Mouse (Mus musculus) megakaryocyte, embryonic 14.5 days (primary cell): ENCODE results near the gene Olfr805. TPM values are rescaled to one million over a fixed set of nuclear protein-coding genes. Genes with fewer than 3 reads are reported as not detected.

ENCODE experiments used
- H3K27me3 ChIP-seq: replicated peaks from 2 replicates; pipeline ENCODE3; 2012; ENCODE audit warnings: inconsistent platforms
- H3K36me3 ChIP-seq: replicated peaks from 2 replicates; pipeline ENCODE3; 2012; ENCODE audit warnings: low read length, inconsistent platforms, mixed read lengths
- H3K4me1 ChIP-seq: 2 replicates; pipeline ENCODE4 v1.6.1; 2012; ENCODE audit warnings: inconsistent platforms
- H3K4me3 ChIP-seq: replicated peaks from 2 replicates; pipeline ENCODE3; 2012; ENCODE audit warnings: moderate library complexity, mild to moderate bottlenecking, inconsistent platforms
- H3K9me3 ChIP-seq: 2 replicates; pipeline ENCODE4 v1.6.1; 2012; ENCODE audit warnings: inconsistent platforms
- FLI1 ChIP-seq: IDR thresholded peaks from 2 replicates; pipeline ENCODE4 v1.6.1; 2012; ENCODE audit warnings: low read length, inconsistent platforms, mixed read lengths
- GATA1 ChIP-seq: IDR thresholded peaks from 3 replicates; pipeline ENCODE4 v1.6.1; 2012; ENCODE audit warnings: mixed read lengths, low read length, inconsistent platforms, borderline replicate concordance
- polyA plus RNA-seq: library from polyadenylated mRNA; stranded (reverse); fragments of >175 nt; gene quantifications from 2 replicates; pipeline ENCODE4 v1.2.3, GENCODE M21; 2012; ENCODE audit warnings: low replicate concordance; ENCODE audit not compliant: insufficient read depth

The Olfr805 gene
- polyA plus RNA-seq = not detected in 2 replicates

GRCm38 (mm10) chr10:129729275-129729674 lies at the start of gene Olfr805:
Gene Olfr805 (minus strand): TSS chr10:129729375.
- no peaks in the 10 kb centered on the region for H3K36me3 ChIP-seq
- no peaks in the 10 kb centered on the region for H3K27me3 ChIP-seq
- no peak for TF ChIP-seq GATA1
- TF ChIP-seq FLI1 = no peak
- no peak within 1 kb of the TSS for H3K4me3 ChIP-seq
- H3K4me1 ChIP-seq = no peaks in the 10 kb centered on the region
- H3K9me3 ChIP-seq = no peaks in the 10 kb centered on the region

- Histone ChIP-seq H3K36me3 (no peaks in the 10 kb centered on the region), H3K27me3 (no peaks in the 10 kb centered on the region), H3K9me3 (no peaks in the 10 kb centered on the region), H3K4me1 (no peaks in the 10 kb centered on the region), H3K4me3 (no peak overlapping the region)
- TF ChIP-seq GATA1 (no peak), FLI1 (no peak)
Measured at GRCm38 (mm10) chr10:129778123-129778522, 48.9 kb upstream of the Olfr805 start.

GRCm38 (mm10) chr10:129774338-129774737 lies 45.2 kb upstream of the Olfr805 start, which contains the start of gene Olfr809:
Gene Olfr809 (plus strand): TSS chr10:129774638.
- H3K27me3 ChIP-seq = no peaks in the 10 kb centered on the region
- no peak for TF ChIP-seq FLI1
- no peak for TF ChIP-seq GATA1
- no peaks in the 10 kb centered on the region for H3K4me1 ChIP-seq

GRCm38 (mm10) chr10:129765182-129765581 lies 36.0 kb upstream of the Olfr805 start, which contains the start of gene Olfr808:
Gene Olfr808 (plus strand): TSS chr10:129765482.
- no peaks in the 10 kb centered on the region for H3K4me1 ChIP-seq
- H3K36me3 ChIP-seq = no peaks in the 10 kb centered on the region
- H3K9me3 ChIP-seq = no peaks in the 10 kb centered on the region
- no peak within 1 kb of the TSS for H3K4me3 ChIP-seq
- TF ChIP-seq GATA1 (no peak), FLI1 (no peak)
- H3K27me3 ChIP-seq = no peaks in the 10 kb centered on the region

More at GRCm38 (mm10) chr10:129774338-129774737, 45.2 kb upstream of the Olfr805 start, which contains the start of gene Olfr809:
- Histone ChIP-seq H3K4me3 (no peak within 1 kb of the TSS), H3K36me3 (no peaks in the 10 kb centered on the region), H3K9me3 (no peaks in the 10 kb centered on the region)

- TF ChIP-seq FLI1 = no peak
- no peak for TF ChIP-seq GATA1
Measured at GRCm38 (mm10) chr10:129757693-129758092, 28.5 kb upstream of the Olfr805 start, which contains the start of gene Olfr807. Gene Olfr807 (minus strand): TSS chr10:129757793.

GRCm38 (mm10) chr10:129741821-129742220 lies 12.6 kb upstream of the Olfr805 start, which contains the start of gene Olfr806:
Gene Olfr806 (minus strand): TSS chr10:129741921.
- TF ChIP-seq FLI1 = no peak
- TF ChIP-seq GATA1 = no peak
- H3K27me3 ChIP-seq = no peaks in the 10 kb centered on the region
- H3K4me1 ChIP-seq = no peaks in the 10 kb centered on the region
- no peaks in the 10 kb centered on the region for H3K36me3 ChIP-seq
- H3K9me3 ChIP-seq = peaks cover 3% of the 10 kb centered on the region; the same call in 1 of the 2 replicates
- H3K4me3 ChIP-seq = no peak within 1 kb of the TSS

More at GRCm38 (mm10) chr10:129757693-129758092, 28.5 kb upstream of the Olfr805 start, which contains the start of gene Olfr807:
- Histone ChIP-seq H3K9me3 (no peaks in the 10 kb centered on the region), H3K4me3 (no peak within 1 kb of the TSS), H3K27me3 (no peaks in the 10 kb centered on the region), H3K36me3 (no peaks in the 10 kb centered on the region), H3K4me1 (no peaks in the 10 kb centered on the region)

GRCm38 (mm10) chr10:129702910-129703309 lies 26.3 kb downstream of the Olfr805 start, which contains the start of gene Olfr804:
Gene Olfr804 (plus strand): TSS chr10:129703210.
- no peaks in the 10 kb centered on the region for H3K9me3 ChIP-seq
- H3K4me3 ChIP-seq = no peak within 1 kb of the TSS
- no peaks in the 10 kb centered on the region for H3K4me1 ChIP-seq
- no peaks in the 10 kb centered on the region for H3K36me3 ChIP-seq
- no peaks in the 10 kb centered on the region for H3K27me3 ChIP-seq
- TF ChIP-seq FLI1 (no peak), GATA1 (no peak)

- peaks cover 16% of the 10 kb centered on the region for H3K9me3 ChIP-seq
- H3K27me3 ChIP-seq = no peaks in the 10 kb centered on the region
- TF ChIP-seq FLI1 = no peak
- no peak for TF ChIP-seq GATA1
- H3K4me1 ChIP-seq = no peaks in the 10 kb centered on the region
- H3K4me3 ChIP-seq = no peak within 1 kb of the TSS
- H3K36me3 ChIP-seq = no peaks in the 10 kb centered on the region
Measured at GRCm38 (mm10) chr10:129694186-129694585, 35.0 kb downstream of the Olfr805 start, which contains the start of gene Olfr803. Gene Olfr803 (minus strand): TSS chr10:129694286.

GRCm38 (mm10) chr10:129688069-129688468 lies 41.1 kb downstream of the Olfr805 start, which contains the start of gene Olfr802:
Gene Olfr802 (minus strand): TSS chr10:129688169.
- no peak for TF ChIP-seq FLI1
- no peak for TF ChIP-seq GATA1
- no peaks in the 10 kb centered on the region for H3K36me3 ChIP-seq
- H3K4me1 ChIP-seq = no peaks in the 10 kb centered on the region
- no peak within 1 kb of the TSS for H3K4me3 ChIP-seq
- H3K27me3 ChIP-seq = no peaks in the 10 kb centered on the region
- no peaks in the 10 kb centered on the region for H3K9me3 ChIP-seq

GRCm38 (mm10) chr10:129673765-129674164 lies 55.4 kb downstream of the Olfr805 start, which contains the start of gene Olfr801:
Gene Olfr801 (minus strand): TSS chr10:129673865.
- no peak for TF ChIP-seq GATA1
- no peak for TF ChIP-seq FLI1
- no peaks in the 10 kb centered on the region for H3K4me1 ChIP-seq
- no peaks in the 10 kb centered on the region for H3K27me3 ChIP-seq
- no peak within 1 kb of the TSS for H3K4me3 ChIP-seq
- H3K9me3 ChIP-seq = no peaks in the 10 kb centered on the region
- no peaks in the 10 kb centered on the region for H3K36me3 ChIP-seq

Other genes starting within 250 kb of the Olfr805 start
- not detected in 2 replicates for gene Olfr789, start 244.6 kb downstream of the Olfr805 start, polyA plus RNA-seq
- not detected in 2 replicates for gene Olfr790, start 230.9 kb downstream of the Olfr805 start, polyA plus RNA-seq
- gene Olfr791, start 207.6 kb downstream of the Olfr805 start, polyA plus RNA-seq = not detected in 2 replicates
- not detected in 2 replicates for gene Olfr792, start 190.2 kb downstream of the Olfr805 start, polyA plus RNA-seq
- gene Olfr794, start 161.7 kb downstream of the Olfr805 start, polyA plus RNA-seq = not detected in 2 replicates
- not detected in 2 replicates for gene Olfr796, start 116.8 kb downstream of the Olfr805 start, polyA plus RNA-seq
- 0.76 TPM in 1 of 2 replicates, not detected in the other for gene Olfr798, start 101.4 kb downstream of the Olfr805 start, polyA plus RNA-seq
- not detected in 2 replicates for gene Olfr799, start 91.9 kb downstream of the Olfr805 start, polyA plus RNA-seq
- not detected in 2 replicates for gene Olfr800, start 71.7 kb downstream of the Olfr805 start, polyA plus RNA-seq
- not detected in 2 replicates for gene Olfr801, start 55.5 kb downstream of the Olfr805 start, polyA plus RNA-seq
- gene Olfr802, start 41.2 kb downstream of the Olfr805 start, polyA plus RNA-seq = not detected in 2 replicates
- 8.7 TPM in 1 of 2 replicates, not detected in the other for gene Olfr803, start 35.1 kb downstream of the Olfr805 start, polyA plus RNA-seq
- gene Olfr804, start 26.2 kb downstream of the Olfr805 start, polyA plus RNA-seq = not detected in 2 replicates
- gene Olfr806, start 12.5 kb upstream of the Olfr805 start, polyA plus RNA-seq = not detected in 2 replicates
- gene Olfr807, start 28.4 kb upstream of the Olfr805 start, polyA plus RNA-seq = not detected in 2 replicates
- gene Olfr808, start 36.1 kb upstream of the Olfr805 start, polyA plus RNA-seq = not detected in 2 replicates
- gene Olfr809, start 45.3 kb upstream of the Olfr805 start, polyA plus RNA-seq = 0.07 TPM in 1 of 2 replicates, not detected in the other
- gene Olfr810, start 65.5 kb upstream of the Olfr805 start, polyA plus RNA-seq = not detected in 2 replicates
- gene Olfr811, start 75.0 kb upstream of the Olfr805 start, polyA plus RNA-seq = not detected in 2 replicates
- gene Olfr812, start 116.7 kb upstream of the Olfr805 start, polyA plus RNA-seq = not detected in 2 replicates
- not detected in 2 replicates for gene Olfr813, start 126.0 kb upstream of the Olfr805 start, polyA plus RNA-seq
- 0.03 TPM in 1 of 2 replicates, not detected in the other for gene Olfr814, start 150.5 kb upstream of the Olfr805 start, polyA plus RNA-seq
- gene Olfr815, start 176.5 kb upstream of the Olfr805 start, polyA plus RNA-seq = not detected in 2 replicates
- not detected in 2 replicates for gene Olfr816, start 186.2 kb upstream of the Olfr805 start, polyA plus RNA-seq
- not detected in 2 replicates for gene Olfr818, start 219.7 kb upstream of the Olfr805 start, polyA plus RNA-seq
- gene Olfr819, start 237.9 kb upstream of the Olfr805 start, polyA plus RNA-seq = not detected in 2 replicates
- gene Olfr247, start 246.8 kb upstream of the Olfr805 start, polyA plus RNA-seq = not detected in 2 replicates